In the genomic region with DNA sequence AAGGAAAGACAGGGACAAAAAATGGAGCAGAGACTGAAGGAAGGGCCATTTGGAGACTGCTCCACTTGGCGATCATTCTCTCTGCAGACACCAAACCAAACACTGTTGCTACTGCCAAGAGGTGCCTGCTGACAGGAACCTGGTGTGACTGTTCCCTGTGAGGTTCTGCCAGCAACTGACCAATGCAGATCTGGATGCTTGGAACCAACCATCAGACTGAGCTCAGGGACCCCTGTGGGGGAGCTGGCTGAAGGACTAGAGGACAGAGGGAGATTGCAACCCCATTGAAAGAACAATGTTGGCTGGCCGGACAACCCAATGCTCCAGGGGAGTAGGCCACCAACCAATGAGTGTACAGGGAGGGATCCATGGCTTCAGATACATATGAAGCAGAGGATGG, we compare ENCODE assay signal across 21 mouse cellular contexts.
DNase-seq lines count a peak whose midpoint lies in the region; ATAC-seq and TF ChIP-seq lines count a peak whose summit lies in the region.
"Had no signal": no experiment of that assay in that cellular context is flagged by ENCODE, and none has a peak within 500 bp of the region (broad histone marks: within the 10 kb centered on the region; RNA-seq: fewer than 3 reads in every experiment).

No protein-coding gene starts in this region.

- TF ChIP-seq POLR2A in cerebellum, adult 2 months (IDR thresholded peaks at IDR 0.05; ENCODE audit: borderline replicate concordance, insufficient read depth, low read length), result no peak

- H3K4me3 ChIP-seq in lung, embryonic 14.5 days (ENCODE audit: low read depth, low read length), result no peak overlapping the region
- no peak overlapping the region for H3K4me3 ChIP-seq in cerebellum, adult 2 months (replicated peaks; ENCODE audit: insufficient read depth, low read depth, low read length)
- H3K4me3 ChIP-seq in kidney, embryonic 16.5 days (ENCODE audit: low read length), result no peak overlapping the region
- H3K4me3 ChIP-seq: embryonic facial prominence, embryonic 13.5 days; forebrain, embryonic 10.5 days; forebrain, embryonic 15.5 days; heart, embryonic 15.5 days; kidney, embryonic 15.5 days had no signal

- H3K4me2 ChIP-seq in lung, embryonic 14.5 days, result no peak overlapping the region
- no peak overlapping the region for H3K4me2 ChIP-seq in kidney, embryonic 16.5 days (replicated peaks; ENCODE audit: low read depth, low read length)
- H3K4me2 ChIP-seq: embryonic facial prominence, embryonic 13.5 days; forebrain, embryonic 15.5 days; heart, embryonic 15.5 days; kidney, embryonic 15.5 days had no signal

- no peaks in the 10 kb centered on the region for H3K36me3 ChIP-seq in lung, embryonic 14.5 days (ENCODE audit: insufficient read depth)
- no peaks in the 10 kb centered on the region for H3K36me3 ChIP-seq in kidney, embryonic 16.5 days (ENCODE audit: insufficient read depth, low read length)
- H3K36me3 ChIP-seq: embryonic facial prominence, embryonic 13.5 days; forebrain, embryonic 10.5 days; forebrain, embryonic 15.5 days; heart, embryonic 15.5 days; kidney, embryonic 15.5 days had no signal

- ATAC-seq in lung, embryonic 14.5 days (ENCODE audit: insufficient read depth), result no peak
- no peak for ATAC-seq in granulocyte monocyte progenitor cell, adult 5-6 weeks (replicated peaks; ENCODE audit: poor library complexity, severe bottlenecking)
- no peak for ATAC-seq in kidney, embryonic 16.5 days (ENCODE audit: low FRiP score, low TSS enrichment)
- ATAC-seq: forebrain, embryonic 15.5 days; hindbrain, embryonic 16.5 days had no signal

- peak; percentile 21 for DNase-seq in lung, embryonic 14.5 days
- no peak for DNase-seq in lung, adult 18-20 months
- DNase-seq in cerebellum, adult 2 months, result peak; percentile 39 to 72
- DNase-seq in cerebellum, adult 9-11 months, result peak; percentile 36
- DNase-seq: adrenal gland, postnatal 25 days; B cell, adult 2 months; kidney, adult 18-20 months; kidney, postnatal 36 days; layer of hippocampus, postnatal 36 days; liver; midbrain, embryonic 14.5 days; thymus, postnatal 4 days had no signal

- no peak overlapping the region for H3K9ac ChIP-seq in lung, embryonic 14.5 days
- H3K9ac ChIP-seq in kidney, embryonic 16.5 days (replicated peaks; ENCODE audit: low read length), result no peak overlapping the region
- H3K9ac ChIP-seq: embryonic facial prominence, embryonic 13.5 days; forebrain, embryonic 15.5 days; heart, embryonic 15.5 days; kidney, embryonic 15.5 days; liver, embryonic 14.5 days had no signal

- H3K27me3 ChIP-seq in lung, embryonic 14.5 days (ENCODE audit: insufficient read depth, low read length), result no peaks in the 10 kb centered on the region
- no peaks in the 10 kb centered on the region for H3K27me3 ChIP-seq in cerebellum, adult 2 months (ENCODE audit: control insufficient read depth, insufficient read depth, low read length)
- H3K27me3 ChIP-seq in kidney, embryonic 16.5 days (ENCODE audit: insufficient read depth, low read length), result no peaks in the 10 kb centered on the region
- H3K27me3 ChIP-seq: embryonic facial prominence, embryonic 13.5 days; forebrain, embryonic 15.5 days; heart, embryonic 15.5 days; kidney, embryonic 15.5 days had no signal

- H3K4me1 ChIP-seq in lung, embryonic 14.5 days (ENCODE audit: insufficient read depth), result no peaks in the 10 kb centered on the region
- peaks cover 4% of the 10 kb centered on the region; the same call in 1 of the 2 replicates for H3K4me1 ChIP-seq in cerebellum, adult 2 months (ENCODE audit: control insufficient read depth, insufficient read depth, low read length)
- H3K4me1 ChIP-seq in kidney, embryonic 16.5 days (ENCODE audit: insufficient read depth, low read length), result no peaks in the 10 kb centered on the region
- H3K4me1 ChIP-seq: embryonic facial prominence, embryonic 13.5 days; forebrain, embryonic 10.5 days; forebrain, embryonic 15.5 days; heart, embryonic 15.5 days; kidney, embryonic 15.5 days had no signal

- no peak for TF ChIP-seq CTCF in lung, embryonic 14.5 days (IDR thresholded peaks at IDR 0.05; ENCODE audit: low read depth)
- TF ChIP-seq CTCF in cerebellum, adult 2 months (IDR thresholded peaks at IDR 0.05; ENCODE audit: borderline replicate concordance, insufficient read depth, low read depth, low read length), result no peak

- H3K9me3 ChIP-seq in lung, embryonic 14.5 days (ENCODE audit: low read depth, low read length), result no peaks in the 10 kb centered on the region
- no peaks in the 10 kb centered on the region for H3K9me3 ChIP-seq in kidney, embryonic 16.5 days (ENCODE audit: low read length)
- H3K9me3 ChIP-seq: embryonic facial prominence, embryonic 13.5 days; forebrain, embryonic 10.5 days; forebrain, embryonic 15.5 days; heart, embryonic 15.5 days; kidney, embryonic 15.5 days had no signal

- no peak overlapping the region for H3K27ac ChIP-seq in lung, embryonic 14.5 days (ENCODE audit: low read depth)
- no peak overlapping the region for H3K27ac ChIP-seq in cerebellum, adult 2 months (ENCODE audit: insufficient read depth, low read length)
- H3K27ac ChIP-seq in kidney, embryonic 16.5 days (ENCODE audit: low read length), result no peak overlapping the region
- H3K27ac ChIP-seq: embryonic facial prominence, embryonic 13.5 days; forebrain, embryonic 10.5 days; forebrain, embryonic 15.5 days; heart, embryonic 15.5 days; kidney, embryonic 15.5 days; liver, embryonic 14.5 days had no signal

- WGBS in lung, embryonic 14.5 days, result 80% methylated on average over 2 of the region's 2 CpGs
- 25% methylated on average over 2 of the region's 2 CpGs for WGBS in cerebellum, adult 2 months
- 90% methylated on average over 2 of the region's 2 CpGs for WGBS in kidney, embryonic 16.5 days

Comparison
In these comparisons a context has a peak if more than half of its experiments do, and no peak if none do; other contexts are left out.
1. DNase-seq: peak in lung, embryonic 14.5 days (single experiment), cerebellum, adult 2 months (2 of 2) and cerebellum, adult 9-11 months (single experiment); none in lung, adult 18-20 months (0 of 2).